Mouse (Mus musculus): ENCODE results near the gene Shc4.

Shc4 gene

GRCm38 (mm10) chr2:125724086-125724430, at the start of gene Shc4:
Gene Shc4 (minus strand): TSS chr2:125724148.
- DNase-seq: no peak

GRCm38 (mm10) chr2:125765029-125765428, 41.1 kb upstream of the Shc4 start:
- no peak for DNase-seq

DNA sequence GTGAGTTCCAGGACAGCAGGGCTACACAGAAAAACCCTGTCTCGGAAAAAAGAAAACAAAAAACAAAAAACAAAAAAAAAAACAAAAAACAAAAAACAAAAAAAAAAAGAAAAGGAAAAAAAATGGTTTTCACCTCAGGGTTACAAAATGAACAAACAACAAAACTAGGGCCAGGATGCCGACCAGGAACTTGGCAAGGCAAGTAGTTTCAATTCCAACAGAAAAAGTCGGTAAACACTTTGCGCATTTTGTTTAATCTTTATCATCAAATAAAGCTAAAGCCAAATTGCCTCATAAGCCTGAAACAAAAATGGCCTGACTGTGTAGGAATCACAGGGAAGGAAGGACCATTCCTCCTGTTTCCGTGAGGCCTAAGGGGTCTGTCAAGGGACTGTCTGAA, 40.6 kb upstream of the Shc4 start:
- no peak for DNase-seq

GRCm38 (mm10) chr2:125749330-125749729, 25.4 kb upstream of the Shc4 start:
- no peak for DNase-seq

DNA sequence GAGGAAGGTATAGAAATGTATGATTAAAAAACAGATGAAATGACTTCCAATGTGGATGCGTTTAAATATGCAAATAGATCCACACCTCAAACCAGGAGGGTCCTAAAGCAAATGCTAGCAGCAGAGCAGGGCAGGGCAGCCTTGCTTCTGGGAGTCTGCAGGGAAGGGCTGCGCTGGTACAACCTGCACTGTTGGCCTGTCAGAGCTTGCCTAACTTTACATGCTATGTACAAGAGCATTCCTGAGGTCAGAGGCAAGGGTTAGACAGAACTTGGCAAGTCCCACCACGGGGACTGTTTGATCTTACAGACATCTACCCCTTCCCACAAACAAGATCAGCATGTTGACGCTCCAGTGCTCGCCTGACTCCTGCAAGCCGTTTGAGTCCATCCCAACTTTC, 15.4 kb upstream of the Shc4 start:
- DNase-seq: no peak

- DNase-seq: no peak
These were observed 14.8 kb upstream of the Shc4 start for GRCm38 (mm10) chr2:125738718-125739117.

- no peak for DNase-seq
These were observed 12.0 kb upstream of the Shc4 start for GRCm38 (mm10) chr2:125736025-125736343.

DNA sequence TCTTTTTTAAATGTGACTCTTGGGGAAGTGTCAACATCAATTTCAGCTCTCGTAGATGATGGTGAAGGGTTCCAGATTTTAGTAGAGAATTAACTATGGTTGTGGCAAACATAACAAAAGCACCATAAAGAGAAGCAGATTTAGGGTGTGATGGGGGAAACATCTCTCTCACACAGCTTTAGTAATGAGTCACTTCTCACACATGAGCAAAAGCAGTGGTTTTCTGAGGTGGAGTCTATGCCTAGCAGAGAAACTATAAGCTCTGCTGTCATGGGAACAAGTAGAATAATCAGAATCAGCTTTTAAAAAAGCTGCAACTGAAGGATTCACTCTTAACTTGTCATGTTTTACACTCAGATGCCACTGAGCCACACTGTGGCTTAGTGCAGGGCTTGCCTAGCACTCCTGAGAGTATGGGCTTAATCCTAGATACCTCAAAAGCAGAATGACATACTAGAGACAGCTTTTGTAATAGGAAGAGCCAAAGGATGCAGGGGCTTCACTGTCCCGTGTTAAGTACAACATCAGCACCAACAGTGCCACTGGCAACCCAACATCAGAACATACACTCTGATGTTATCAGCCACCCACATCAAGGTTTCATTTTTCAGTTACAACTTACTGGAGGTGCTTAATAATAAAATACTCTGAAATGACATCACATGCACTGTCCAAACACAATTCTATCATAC, 11.5 kb upstream of the Shc4 start:
- DNase-seq: no peak

- no peak for DNase-seq
These were observed 10.8 kb upstream of the Shc4 start for GRCm38 (mm10) chr2:125734741-125735140.

DNA sequence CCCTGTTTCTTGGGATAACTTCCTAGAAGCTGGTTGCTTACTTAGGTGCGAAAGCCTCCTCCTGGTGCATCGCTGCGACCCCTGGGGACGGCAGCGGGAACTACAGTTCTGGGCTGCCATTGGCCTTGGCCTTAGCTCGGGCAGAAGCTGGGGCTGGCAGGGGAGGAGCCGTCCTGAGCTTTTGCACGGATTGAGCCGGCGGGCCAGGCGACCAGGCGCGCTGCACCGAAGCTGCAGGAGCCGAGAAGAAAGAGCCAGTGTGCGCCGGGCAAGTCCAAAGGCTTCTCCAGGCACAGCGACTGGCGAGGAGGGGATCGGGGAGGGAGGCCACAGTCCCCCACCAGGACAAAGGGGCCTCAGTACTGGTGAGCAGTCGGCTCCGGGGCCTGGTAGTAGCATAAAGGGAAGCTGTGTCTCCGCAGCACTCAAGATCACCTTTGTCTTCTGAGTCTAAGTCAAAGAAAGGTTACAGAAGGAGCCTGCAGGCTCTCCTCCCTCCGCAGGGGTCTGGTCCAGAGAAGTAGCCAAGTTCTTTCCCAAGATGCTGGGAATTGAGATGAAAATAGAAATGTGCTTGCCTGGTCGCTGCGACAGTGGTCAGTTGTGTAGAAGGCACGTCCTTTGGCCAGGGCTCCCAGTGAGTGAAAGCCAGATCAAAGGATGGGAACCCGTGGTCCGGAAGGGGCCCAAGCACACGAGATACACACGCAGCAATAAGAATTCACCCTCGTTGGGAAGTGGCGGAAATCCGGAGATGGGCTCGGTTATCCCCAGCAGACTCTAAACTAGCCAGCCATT, 8.0 kb upstream of the Shc4 start:
- DNase-seq: peak; percentile 95

DNA sequence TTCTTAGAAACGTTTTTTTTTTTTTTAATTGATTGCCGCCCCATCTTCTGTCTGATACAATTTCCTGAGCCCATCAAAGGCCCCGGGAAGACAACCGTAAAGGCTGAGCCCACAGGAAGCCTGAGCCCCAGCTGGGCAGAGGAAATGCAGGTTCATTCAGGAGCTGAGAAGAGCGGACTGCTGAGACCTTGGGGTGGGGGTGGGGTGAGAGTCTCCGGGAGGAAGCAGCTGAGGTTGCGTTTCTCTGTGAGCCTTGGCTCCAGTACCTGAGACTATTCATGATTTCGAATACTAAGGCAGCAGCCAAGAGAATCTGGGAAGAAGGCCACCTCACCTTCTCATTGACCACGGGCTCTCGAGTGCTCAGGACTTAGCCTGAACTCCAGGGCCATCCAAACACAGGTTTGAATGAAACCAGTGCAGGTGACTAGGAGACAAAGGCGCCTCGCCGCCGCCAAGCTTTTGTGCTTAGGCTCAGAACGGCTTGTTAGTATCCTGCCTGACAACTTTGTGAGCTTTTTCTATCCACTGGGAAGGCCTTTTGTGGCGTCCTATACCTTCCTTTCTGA, 682 bp upstream of the Shc4 start:
- peak; percentile 41 for DNase-seq

DNA sequence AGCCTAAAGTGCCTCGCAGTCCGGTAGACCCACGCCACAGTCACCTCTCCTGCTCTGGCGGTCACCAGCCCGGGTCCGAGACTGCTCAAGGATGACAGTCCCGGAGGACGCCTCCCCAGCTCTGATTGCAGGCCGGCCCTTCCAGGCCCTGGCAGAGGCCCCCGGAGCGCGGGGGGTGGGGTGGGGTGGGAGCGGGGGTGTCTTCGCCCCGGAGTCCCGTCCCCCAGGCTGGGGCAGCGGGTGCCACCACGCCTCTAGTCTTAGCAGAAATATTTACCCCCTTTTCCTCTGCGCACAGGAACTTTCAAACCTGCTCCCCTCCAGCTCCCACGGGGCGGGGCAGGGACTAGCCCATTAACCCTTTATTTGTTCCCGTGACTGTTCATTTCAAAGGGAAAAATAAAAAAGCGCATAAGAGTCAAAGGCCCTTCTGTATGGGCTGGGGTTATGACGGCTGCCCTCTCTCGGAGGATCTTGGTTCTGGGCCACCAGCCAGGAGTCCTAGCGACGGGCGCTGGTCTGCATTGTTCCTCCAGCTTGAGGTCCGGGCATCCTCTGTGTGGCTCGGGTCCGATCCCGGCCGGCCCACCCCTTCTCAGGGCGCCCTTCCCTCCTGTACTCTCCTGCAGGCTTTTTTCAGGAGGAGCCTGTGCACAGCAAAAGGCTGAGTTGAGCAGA, 401 bp downstream of the Shc4 start:
- peak; percentile 57 for DNase-seq

DNA sequence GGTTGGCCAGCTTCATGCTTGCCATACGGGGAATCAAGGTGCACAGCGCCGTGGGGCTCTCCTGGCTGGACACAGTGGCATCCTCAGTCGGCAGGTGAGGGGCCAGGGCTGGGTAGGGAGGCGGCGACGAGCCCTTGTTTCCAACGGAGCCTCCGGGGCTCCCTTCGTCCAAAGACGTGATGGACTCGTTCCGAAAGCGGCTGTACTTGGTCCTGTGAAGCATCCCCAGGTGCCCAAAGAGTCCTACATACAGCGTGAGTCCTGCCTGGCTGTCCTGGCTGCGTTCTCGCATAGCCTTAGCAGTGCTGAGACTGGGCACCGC, 901 bp downstream of the Shc4 start:
- peak; percentile 23 for DNase-seq

GRCm38 (mm10) chr2:125716599-125716998, 7.3 kb downstream of the Shc4 start:
- DNase-seq: no peak

- no peak for DNase-seq
These were observed 17.4 kb downstream of the Shc4 start for GRCm38 (mm10) chr2:125706510-125706921.

DNA sequence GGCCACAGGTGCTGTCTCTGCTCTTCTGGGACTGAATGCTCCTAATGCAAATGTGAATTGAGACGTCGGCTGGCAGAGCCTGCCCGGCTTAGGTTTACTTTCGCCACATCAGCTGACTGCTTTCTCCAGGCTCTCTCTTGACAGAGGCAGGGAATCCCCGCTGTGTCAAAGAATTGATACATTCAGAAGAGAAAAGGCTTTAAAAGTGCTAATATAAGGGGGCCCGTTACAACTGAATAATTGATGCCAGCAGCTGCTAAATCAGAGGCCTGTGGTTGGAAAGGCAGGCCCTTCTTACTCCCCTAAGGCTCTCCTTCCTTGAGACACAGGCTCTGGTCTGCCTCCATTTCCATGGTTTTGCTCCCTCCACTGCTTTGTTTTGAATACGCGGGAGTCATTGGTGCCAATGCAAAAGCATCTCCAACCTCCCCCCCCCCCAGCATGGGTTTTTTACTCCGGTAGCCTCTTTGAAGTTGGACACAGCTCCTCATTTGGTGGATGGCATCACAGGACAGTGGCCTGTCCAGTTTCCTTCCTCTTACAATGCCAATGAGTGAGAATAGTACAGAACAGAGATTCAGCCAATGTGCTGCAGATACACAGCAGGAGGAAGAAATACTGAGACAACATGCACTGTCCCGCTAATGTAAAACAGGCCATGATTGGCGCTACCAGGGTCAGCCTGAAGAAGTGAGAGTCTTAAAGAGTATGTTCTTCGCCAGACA, 18.9 kb downstream of the Shc4 start:
- no peak for DNase-seq

DNA sequence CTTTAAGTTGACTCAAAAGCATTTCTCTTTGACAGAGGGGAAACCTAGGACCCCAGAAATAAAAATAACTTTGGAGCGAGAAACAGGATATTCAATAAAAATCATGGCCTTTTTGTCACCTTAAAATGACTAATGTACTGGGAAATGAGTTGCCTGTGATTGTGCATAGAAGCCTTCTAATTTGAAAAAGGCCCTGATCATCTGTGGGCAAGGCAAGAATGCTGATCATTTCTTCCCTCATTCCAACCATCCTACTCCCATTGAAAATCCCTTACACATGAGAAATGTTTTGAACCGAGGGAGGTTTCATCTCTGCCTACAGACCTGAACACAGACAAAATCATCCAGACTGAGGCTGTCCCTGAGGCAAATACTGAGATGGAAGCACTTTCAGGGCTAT, 21.1 kb downstream of the Shc4 start:
- DNase-seq: no peak

GRCm38 (mm10) chr2:125701606-125702005, 22.3 kb downstream of the Shc4 start:
- DNase-seq: no peak

DNA sequence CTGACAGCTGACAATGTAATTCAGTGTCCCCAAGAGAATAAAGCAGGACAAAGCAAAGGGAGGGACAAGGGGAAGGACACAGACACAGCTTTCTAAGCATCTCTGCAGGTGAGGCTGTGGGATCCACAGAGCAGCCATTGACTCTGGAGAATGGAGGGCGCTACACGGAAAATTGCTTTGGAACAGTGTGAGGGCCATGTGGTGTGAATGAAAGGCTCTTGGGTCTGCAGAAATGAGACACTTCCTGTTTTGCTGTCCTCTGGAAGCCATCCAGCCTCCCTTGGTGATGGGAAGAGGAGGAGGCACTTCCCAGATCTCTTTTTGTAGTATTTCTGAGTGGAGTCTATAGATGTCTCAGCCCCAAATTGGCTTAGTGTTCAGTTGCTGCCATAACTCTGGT, 27.7 kb downstream of the Shc4 start:
- DNase-seq: no peak

GRCm38 (mm10) chr2:125694798-125695197, 29.1 kb downstream of the Shc4 start:
- DNase-seq: no peak

- no peak for DNase-seq
These were observed 31.9 kb downstream of the Shc4 start for GRCm38 (mm10) chr2:125692010-125692409.

- DNase-seq: no peak
These were observed 38.4 kb downstream of the Shc4 start for GRCm38 (mm10) chr2:125685441-125686150.

Measured in thymus, postnatal 4 days (tissue).